Comparison of ENCODE assay signal across 23 mouse cellular contexts in genomic region chr5:105677071-105677470, GRCm38 (mm10). TPM values are rescaled to one million over a fixed set of nuclear protein-coding genes. Genes with fewer than 3 reads are reported as not detected.
A peak's percentile ranks its signal among the peaks of the same experiment; 100 is the strongest.
DNase-seq lines count a peak whose midpoint lies in the region; ATAC-seq and TF ChIP-seq lines count a peak whose summit lies in the region.
"Had no signal": no experiment of that assay in that cellular context is flagged by ENCODE, and none has a peak within 500 bp of the region (broad histone marks: within the 10 kb centered on the region; RNA-seq: fewer than 3 reads in every experiment).

No protein-coding gene starts in this region.

- 0 out of 2 replicates have a peak, but pooled peaks have one; percentile 3 for TF ChIP-seq CTCF in G1E (IDR thresholded peaks at IDR 0.05; ENCODE audit: low read depth, low read length)

- H3K9me3 ChIP-seq in heart, embryonic 10.5 days, result no peaks in the 10 kb centered on the region
- no peaks in the 10 kb centered on the region for H3K9me3 ChIP-seq in G1E (replicated peaks)
- no peaks in the 10 kb centered on the region for H3K9me3 ChIP-seq in kidney, embryonic 15.5 days (replicated peaks)
- H3K9me3 ChIP-seq: embryonic facial prominence, embryonic 12.5 days; hindbrain, embryonic 10.5 days; midbrain, embryonic 10.5 days had no signal

- H3K27ac ChIP-seq in heart, embryonic 10.5 days, result peak overlapping the region; percentile 31; the same call in 1 of the 2 replicates
- no peak overlapping the region for H3K27ac ChIP-seq in kidney, embryonic 15.5 days
- H3K27ac ChIP-seq: embryonic facial prominence, embryonic 12.5 days; hindbrain, embryonic 10.5 days; layer of hippocampus, adult 2 months; midbrain, embryonic 10.5 days had no signal

- H3K4me1 ChIP-seq in heart, embryonic 10.5 days, result peaks cover 26% of the 10 kb centered on the region; the same call in 1 of the 2 replicates
- H3K4me1 ChIP-seq in G1E (ENCODE audit: insufficient read depth, low read depth, low read length), result no peaks in the 10 kb centered on the region
- peaks cover 16% of the 10 kb centered on the region for H3K4me1 ChIP-seq in kidney, embryonic 15.5 days

- no peak for DNase-seq in heart, embryonic 10.5 days (ENCODE audit: low spot score)
- DNase-seq in heart, postnatal 4 days, result no peak
- no peak for DNase-seq in G1E (ENCODE audit: low spot score)
- DNase-seq in brain, adult 2 months (ENCODE audit: low read depth, low spot score), result peak; percentile 64
- peak; percentile 36 for DNase-seq in induced T-regulatory cell, adult 2 months (ENCODE audit: low read depth)
- no peak for DNase-seq in layer of hippocampus, postnatal 10 days (ENCODE audit: low spot score in 2 of 2)
- DNase-seq: adrenal gland, adult 2 months; cerebellum, adult 11-12 months; cerebellum, postnatal 14 days; gastrocnemius, postnatal 36 days; kidney, adult 9 months; kidney, postnatal 25 days; layer of hippocampus, postnatal 36 days; lung, postnatal 4 days; thymus, adult 18-20 months; thymus, postnatal 4 days had no signal

- no peaks in the 10 kb centered on the region for H3K27me3 ChIP-seq in heart, embryonic 10.5 days (ENCODE audit: insufficient read depth, poor library complexity, severe bottlenecking)
- no peaks in the 10 kb centered on the region for H3K27me3 ChIP-seq in G1E (ENCODE audit: insufficient read depth, low read length)
- no peaks in the 10 kb centered on the region for H3K27me3 ChIP-seq in kidney, embryonic 15.5 days
- H3K27me3 ChIP-seq: embryonic facial prominence, embryonic 12.5 days had no signal

- no peaks in the 10 kb centered on the region for H3K36me3 ChIP-seq in heart, embryonic 10.5 days
- H3K36me3 ChIP-seq in G1E (replicated peaks), result no peaks in the 10 kb centered on the region
- H3K36me3 ChIP-seq in kidney, embryonic 15.5 days, result no peaks in the 10 kb centered on the region
- H3K36me3 ChIP-seq: embryonic facial prominence, embryonic 12.5 days; hindbrain, embryonic 10.5 days; midbrain, embryonic 10.5 days had no signal

- no peak overlapping the region for H3K9ac ChIP-seq in kidney, embryonic 15.5 days
- H3K9ac ChIP-seq: embryonic facial prominence, embryonic 12.5 days had no signal

- no peak for ATAC-seq in G1E (ENCODE audit: extremely low read depth, insufficient number of reproducible peaks, low FRiP score, poor library complexity, severe bottlenecking)
- ATAC-seq in kidney, embryonic 15.5 days (replicated peaks; ENCODE audit: low FRiP score), result no peak
- ATAC-seq: hindbrain, embryonic 16.5 days; intestine, embryonic 16.5 days had no signal

- 84% methylated on average over 2 of the region's 2 CpGs for WGBS in heart, embryonic 10.5 days
- WGBS in kidney, embryonic 15.5 days, result 80% methylated on average over 2 of the region's 2 CpGs

- no peak overlapping the region for H3K4me3 ChIP-seq in heart, embryonic 10.5 days
- no peak overlapping the region for H3K4me3 ChIP-seq in G1E (ENCODE audit: low read depth, low read length)
- H3K4me3 ChIP-seq in kidney, embryonic 15.5 days (replicated peaks), result no peak overlapping the region
- H3K4me3 ChIP-seq: embryonic facial prominence, embryonic 12.5 days; hindbrain, embryonic 10.5 days; layer of hippocampus, adult 2 months; midbrain, embryonic 10.5 days had no signal

- H3K4me2 ChIP-seq in kidney, embryonic 15.5 days, result no peak overlapping the region
- H3K4me2 ChIP-seq: embryonic facial prominence, embryonic 12.5 days had no signal

RNA-seq across cellular contexts. Expression of gene Lrrc8d, which starts 22.7 kb away (rescaled TPM):
- polyA plus RNA-seq in heart, embryonic 10.5 days (2016; fragmentation: Nextera tagmentation; extraction: Ambion mirVana), result 7.6 and 10.8 TPM in 2 replicates
- 10 to 100 TPM; 21.2 to 23.6 TPM for total RNA-seq in heart, postnatal 4 days (2021)
- total RNA-seq in G1E (2014; fragmentation: Nextera tagmentation) (0.23 and 0.73 TPM in 2 replicates), G1E (2017) (0.23 and 0.38 TPM in 2 replicates)
- not detected in 2 replicates for polyA plus RNA-seq in G1E (2012)
- 30.0 and 32.2 TPM in 2 replicates for polyA plus RNA-seq in kidney, embryonic 15.5 days (2015; fragmentation: Nextera tagmentation; extraction: Ambion mirVana)
- total RNA-seq in layer of hippocampus, postnatal 10 days (2021), result 10 to 100 TPM; 57.7 to 59.4 TPM

Comparison
In these comparisons a context has a peak if more than half of its experiments do, and no peak if none do; other contexts are left out.
1. DNase-seq: peak in brain, adult 2 months (single experiment) and induced T-regulatory cell, adult 2 months (single experiment); none in heart, embryonic 10.5 days (single experiment), heart, postnatal 4 days (single experiment), G1E (single experiment) and layer of hippocampus, postnatal 10 days (0 of 2).
2. RNA of gene Lrrc8d, which starts 22.7 kb away (total RNA-seq): 57.7 to 59.4 TPM in layer of hippocampus, postnatal 10 days and 21.2 to 23.6 TPM in heart, postnatal 4 days; 0.23 to 0.73 TPM in G1E; every median in the first group is over 10 times any median in the second.